Mouse (Mus musculus) heart, embryonic 10.5 days (tissue): ENCODE data around the gene Olfr521. TPM values are rescaled to one million over a fixed set of nuclear protein-coding genes. Genes with fewer than 3 reads are reported as not detected.
"Not testable (repeated sequence)": the region's sequence is repeated elsewhere in the genome, so short reads cannot be mapped to it uniquely, and the experiment has no call there.

Experiments used
- DNase-seq: peaks from one replicate; pipeline ENCODE4 v3.0.0-alpha.2; 2017; ENCODE audit warnings: low spot score
- H3K27ac ChIP-seq: fragments of 300-500 bp; sonication (generic); 2 replicates; pipeline ENCODE4 v1.5.1; 2016; ENCODE audit warnings: mild to moderate bottlenecking
- H3K27me3 ChIP-seq: fragments of 300-500 bp; sonication (generic); 2 replicates; pipeline ENCODE4 v1.6.1; 2016; ENCODE audit warnings: mild to moderate bottlenecking; ENCODE audit not compliant: poor library complexity, insufficient read depth, severe bottlenecking
- H3K36me3 ChIP-seq: fragments of 300-500 bp; sonication (generic); 2 replicates; pipeline ENCODE4 v1.6.1; 2016; ENCODE audit warnings: mild to moderate bottlenecking, moderate library complexity
- H3K4me1 ChIP-seq: fragments of 300-500 bp; sonication (generic); 2 replicates; pipeline ENCODE4 v1.6.1; 2016; ENCODE audit warnings: mild to moderate bottlenecking
- H3K4me3 ChIP-seq: fragments of 300-500 bp; sonication (generic); 2 replicates; pipeline ENCODE4 v1.5.1; 2016; ENCODE audit warnings: mild to moderate bottlenecking, moderate library complexity
- H3K9me3 ChIP-seq: fragments of 300-500 bp; sonication (generic); 2 replicates; pipeline ENCODE4 v1.6.1; 2016; ENCODE audit warnings: mild to moderate bottlenecking, moderate library complexity
- WGBS: fragments of 180-500 bp; shearing (Covaris S2); methylation state at CpG from one replicate; pipeline ENCODE4 v1.1.7; 2016; 5-methylcytosine and 5-hydroxymethylcytosine counted together
- polyA plus RNA-seq: library from polyadenylated mRNA; unstranded; fragments of >200 nt; fragmentation: Nextera tagmentation; extraction: Ambion mirVana; gene quantifications from 2 replicates; pipeline ENCODE4 v1.2.1, GENCODE M21; 2016

Olfr521 gene
- polyA plus RNA-seq, result not detected in 2 replicates

DNA sequence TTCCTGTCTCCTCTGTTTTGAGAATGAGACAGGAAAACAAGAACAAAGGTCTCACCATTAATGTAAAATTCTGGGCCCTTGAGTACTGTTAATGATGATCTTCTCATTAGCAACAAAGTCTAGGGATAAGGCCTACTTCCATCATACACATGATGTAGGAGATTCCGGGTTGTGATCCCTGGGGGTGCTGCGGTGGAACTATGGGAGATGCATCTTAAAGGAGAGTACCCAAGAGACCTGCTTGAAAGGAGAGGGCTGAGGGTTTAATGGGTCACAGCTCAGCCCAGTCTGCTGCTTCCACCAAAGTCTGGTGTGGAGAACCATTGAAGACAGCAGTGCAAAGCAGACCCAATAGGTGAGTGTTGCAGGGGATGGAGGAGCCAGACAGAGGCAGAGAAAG, at the start of gene Olfr521:
Olfr521 (plus strand) TSS at position 301 of the 400 bp plus-strand sequence.
- Histone ChIP-seq H3K4me3 (no peak within 1 kb of the TSS), H3K36me3 (0 out of 2 replicates have a peak, but pooled peaks cover 2% of the 10 kb centered on the region), H3K9me3 (peaks cover 17% of the 10 kb centered on the region), H3K27ac (no peak within 1 kb of the TSS), H3K27me3 (no peaks in the 10 kb centered on the region), H3K4me1 (no peaks in the 10 kb centered on the region)
- no peak for DNase-seq
- WGBS, result 89% methylated on average over 2 of the region's 2 CpGs

DNA sequence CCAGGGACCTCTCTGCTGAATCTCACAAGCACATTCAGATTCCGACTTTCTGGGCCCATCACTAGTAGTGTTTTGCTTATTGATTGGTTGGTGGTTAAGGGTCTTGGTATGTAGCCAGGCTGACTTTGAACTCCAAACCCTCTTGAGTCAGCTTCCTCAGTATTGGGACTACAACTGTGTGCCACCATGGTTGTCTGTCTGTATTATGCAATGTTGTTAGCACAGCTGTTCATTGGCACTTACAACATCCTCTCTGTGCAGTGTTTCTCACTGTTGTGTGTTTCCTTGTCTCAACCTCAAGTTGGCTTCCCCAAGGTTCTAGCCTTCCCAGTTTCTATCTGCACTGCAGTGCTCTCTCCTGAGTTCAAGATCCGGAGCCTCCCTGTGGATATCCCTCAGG, 46.8 kb upstream of the Olfr521 start:
- Histone ChIP-seq H3K4me3 (no peak overlapping the region), H3K27me3 (no peaks in the 10 kb centered on the region; the same call in 1 of the 2 replicates), H3K27ac (no peak overlapping the region), H3K9me3 (no peaks in the 10 kb centered on the region), H3K4me1 (peaks cover 7% of the 10 kb centered on the region), H3K36me3 (no peaks in the 10 kb centered on the region)
- DNase-seq, result no peak
- 84% methylated on average over 2 of the region's 2 CpGs for WGBS

DNA sequence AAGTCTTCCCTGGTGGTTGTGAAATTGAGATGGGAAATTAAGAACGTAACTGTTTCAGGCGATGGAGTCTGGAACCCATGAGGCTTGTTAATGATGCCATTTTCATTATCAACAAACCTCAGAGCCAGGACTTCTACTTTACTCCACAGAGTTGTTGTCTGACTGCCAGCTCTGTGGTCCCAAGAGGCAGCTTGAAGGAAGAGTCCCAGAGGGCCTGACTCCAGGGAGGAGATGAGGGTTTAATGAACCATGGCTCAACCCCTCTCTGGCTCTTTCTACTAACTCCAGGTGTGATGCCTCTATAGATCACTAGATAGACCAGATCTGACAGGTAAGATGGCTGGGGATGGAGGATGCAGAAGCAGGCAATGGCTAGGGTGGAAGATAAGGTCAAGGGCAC, 33.3 kb upstream of the Olfr521 start, which contains the start of gene Olfr520:
Olfr520 (plus strand) TSS at position 301 of the 400 bp plus-strand sequence.
- no peak for DNase-seq
- H3K27me3 ChIP-seq, result no peaks in the 10 kb centered on the region
- H3K4me1 ChIP-seq, result peaks cover 4% of the 10 kb centered on the region; the same call in 1 of the 2 replicates
- no peak within 1 kb of the TSS for H3K27ac ChIP-seq
- WGBS, result 88% methylated on average over 2 of the region's 2 CpGs
- no peaks in the 10 kb centered on the region for H3K36me3 ChIP-seq
- no peak within 1 kb of the TSS for H3K4me3 ChIP-seq
- no peaks in the 10 kb centered on the region for H3K9me3 ChIP-seq

DNA sequence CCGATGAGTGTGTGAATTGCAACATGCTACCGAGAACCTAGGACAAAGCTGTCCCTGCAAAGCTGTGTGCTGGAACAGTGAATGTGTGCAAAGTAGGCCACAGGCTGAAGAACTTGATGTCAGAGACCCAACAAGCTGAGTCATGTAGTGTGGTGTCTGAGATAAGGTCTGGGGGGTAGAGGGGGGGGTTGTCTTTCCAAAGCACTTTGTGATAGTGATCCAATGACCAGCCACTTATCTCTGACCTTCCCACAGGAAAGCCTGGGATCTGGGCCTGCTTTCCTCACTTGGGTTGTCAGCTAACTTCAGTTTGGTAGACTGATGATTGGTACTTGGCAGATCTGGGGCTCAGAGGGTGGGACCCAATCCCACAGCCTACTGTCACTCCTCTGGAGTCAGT, 28.7 kb upstream of the Olfr521 start:
- no peak for DNase-seq
- 50% methylated on average over 2 of the region's 2 CpGs for WGBS
- H3K27me3 ChIP-seq, result no peaks in the 10 kb centered on the region
- no peak overlapping the region for H3K4me3 ChIP-seq
- H3K9me3 ChIP-seq, result no peaks in the 10 kb centered on the region
- peaks cover 4% of the 10 kb centered on the region; the same call in 1 of the 2 replicates for H3K4me1 ChIP-seq
- no peaks in the 10 kb centered on the region for H3K36me3 ChIP-seq
- no peak overlapping the region for H3K27ac ChIP-seq

DNA sequence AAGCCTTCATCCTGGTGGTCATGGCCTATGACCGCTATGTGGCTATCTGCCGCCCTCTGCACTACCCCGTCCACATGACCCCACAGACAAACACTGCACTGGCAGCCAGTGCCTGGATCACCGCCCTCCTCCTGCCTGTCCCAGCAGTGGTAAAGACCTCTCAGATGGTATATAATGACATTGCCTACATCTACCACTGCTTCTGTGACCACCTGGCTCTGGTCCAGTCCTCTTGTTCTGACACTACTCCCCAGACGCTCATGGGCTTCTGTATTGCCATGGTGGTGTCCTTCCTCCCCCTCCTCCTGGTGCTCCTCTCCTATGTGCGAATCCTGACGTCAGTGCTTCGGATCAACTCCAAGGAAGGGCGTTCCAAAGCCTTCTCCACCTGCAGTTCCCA, 27.8 kb upstream of the Olfr521 start:
- not testable (repeated sequence) for H3K27ac ChIP-seq, H3K4me3 ChIP-seq, DNase-seq, H3K36me3 ChIP-seq, H3K27me3 ChIP-seq, H3K4me1 ChIP-seq, H3K9me3 ChIP-seq
- 92% methylated on average over 9 of the region's 9 CpGs for WGBS

DNA sequence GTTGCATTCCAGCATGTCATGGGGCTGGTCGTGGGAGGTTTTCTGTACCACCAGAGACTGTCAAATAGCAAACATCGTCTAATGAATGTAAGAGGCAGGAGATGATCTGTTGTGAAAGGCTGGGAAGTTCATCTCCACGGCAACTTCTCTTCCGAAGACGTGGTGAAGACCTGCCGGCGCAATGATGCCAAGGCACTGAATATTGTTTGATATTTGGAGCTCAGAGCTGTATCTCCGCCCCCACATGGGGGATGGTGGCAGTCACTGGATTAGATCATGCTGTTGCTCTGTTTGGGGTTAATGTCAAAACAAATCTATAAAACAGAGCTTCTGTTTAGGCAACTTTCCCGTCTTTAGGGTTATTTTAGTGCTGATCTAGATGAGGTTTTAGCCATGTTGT, 24.0 kb upstream of the Olfr521 start:
- no peak for DNase-seq
- Histone ChIP-seq H3K36me3 (no peaks in the 10 kb centered on the region), H3K9me3 (no peaks in the 10 kb centered on the region), H3K4me1 (peaks cover 4% of the 10 kb centered on the region; the same call in 1 of the 2 replicates), H3K27ac (no peak overlapping the region), H3K4me3 (no peak overlapping the region), H3K27me3 (no peaks in the 10 kb centered on the region)
- WGBS, result 70% methylated on average over 9 of the region's 9 CpGs

DNA sequence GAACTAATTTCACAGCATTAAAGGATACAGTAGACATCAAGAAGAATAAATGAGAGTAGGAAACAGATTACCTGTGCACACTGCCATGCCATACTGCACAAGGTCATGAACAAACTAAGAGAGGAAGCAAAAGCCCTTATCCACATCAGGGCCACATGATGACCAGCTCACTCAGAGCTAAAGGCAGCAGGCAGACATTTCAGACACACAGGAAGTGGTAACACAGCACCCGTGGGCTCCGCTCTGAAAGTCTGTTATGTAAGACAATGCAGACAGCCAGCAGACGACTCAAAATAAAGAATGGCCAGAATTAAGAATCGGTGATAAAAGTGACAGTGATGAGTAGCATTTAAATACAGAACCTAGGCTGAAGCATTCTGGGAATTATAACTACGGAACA, 18.1 kb downstream of the Olfr521 start:
- Histone ChIP-seq H3K9me3 (no peaks in the 10 kb centered on the region), H3K27ac (no peak overlapping the region), H3K27me3 (no peaks in the 10 kb centered on the region), H3K4me1 (no peaks in the 10 kb centered on the region), H3K4me3 (no peak overlapping the region), H3K36me3 (no peaks in the 10 kb centered on the region)
- WGBS, result 74% methylated on average over 5 of the region's 5 CpGs
- no peak for DNase-seq

DNA sequence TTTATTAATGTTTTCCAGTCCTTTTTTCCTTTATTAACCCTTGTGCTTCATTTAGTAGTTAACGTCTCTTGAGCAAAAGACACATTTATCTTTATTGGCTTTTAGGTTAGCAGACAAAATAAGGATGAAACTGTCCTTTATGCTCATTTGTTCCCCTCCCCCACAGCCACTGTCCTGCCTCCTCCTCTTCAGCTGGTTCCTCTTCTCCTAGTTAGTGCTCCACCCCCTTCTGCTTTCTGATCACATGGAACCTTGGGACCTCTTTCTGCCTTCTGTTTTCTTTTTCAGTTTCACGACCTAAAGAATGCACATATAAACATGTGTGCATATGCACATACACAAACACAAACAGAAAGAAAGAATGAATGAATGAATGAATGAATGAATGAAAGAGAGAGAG, 18.6 kb downstream of the Olfr521 start:
- 87% methylated on average over 2 of the region's 2 CpGs for WGBS
- Histone ChIP-seq H3K27me3 (no peaks in the 10 kb centered on the region), H3K36me3 (no peaks in the 10 kb centered on the region), H3K27ac (no peak overlapping the region), H3K9me3 (no peaks in the 10 kb centered on the region), H3K4me1 (no peaks in the 10 kb centered on the region), H3K4me3 (no peak overlapping the region)
- DNase-seq, result no peak

DNA sequence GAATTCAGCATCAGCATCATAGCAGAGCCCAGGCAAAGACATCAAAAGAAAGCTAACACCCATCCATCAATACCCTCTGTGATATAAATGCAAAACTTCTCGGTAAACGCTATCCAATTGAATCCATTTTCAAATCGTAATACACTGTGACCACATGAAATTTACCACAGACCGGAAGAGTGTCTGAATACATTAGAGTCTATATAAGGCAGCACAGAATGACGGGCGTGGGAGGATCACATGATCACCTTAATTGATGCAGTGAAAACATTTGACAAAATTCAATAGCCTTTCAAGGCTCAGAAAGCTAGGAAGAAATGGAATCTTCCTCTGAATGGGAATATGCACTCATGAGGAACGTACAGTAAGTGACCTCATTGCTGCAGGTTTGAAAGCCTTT, 20.1 kb downstream of the Olfr521 start:
- H3K27ac ChIP-seq, result no peak overlapping the region
- H3K27me3 ChIP-seq, result no peaks in the 10 kb centered on the region
- no peaks in the 10 kb centered on the region for H3K36me3 ChIP-seq
- DNase-seq, result no peak
- 83% methylated on average over 7 of the region's 7 CpGs for WGBS
- H3K4me1 ChIP-seq, result no peaks in the 10 kb centered on the region; the same call in 1 of the 2 replicates
- H3K9me3 ChIP-seq, result no peaks in the 10 kb centered on the region
- no peak overlapping the region for H3K4me3 ChIP-seq

DNA sequence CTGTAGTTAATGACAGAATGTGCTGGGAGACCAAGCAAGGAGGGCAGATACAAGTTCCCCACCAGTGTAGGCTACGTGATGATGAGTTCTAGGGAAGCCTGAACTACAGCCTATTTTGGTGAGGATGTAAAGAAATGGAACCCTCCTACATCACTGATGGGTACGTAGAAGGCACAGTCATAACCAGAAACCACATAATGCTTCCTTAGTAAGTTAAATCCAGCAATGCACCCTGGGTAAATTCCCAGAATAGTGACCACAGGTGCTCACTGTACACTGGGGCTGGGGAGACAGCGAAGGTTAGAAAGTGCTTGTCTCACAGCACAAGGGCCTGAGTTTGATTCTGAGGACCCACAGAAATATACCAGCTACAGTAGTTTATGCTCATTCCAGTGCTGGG, 22.2 kb downstream of the Olfr521 start:
- no peaks in the 10 kb centered on the region for H3K9me3 ChIP-seq
- no peaks in the 10 kb centered on the region for H3K27me3 ChIP-seq
- DNase-seq, result no peak
- no peak overlapping the region for H3K27ac ChIP-seq
- no peaks in the 10 kb centered on the region; the same call in 1 of the 2 replicates for H3K4me1 ChIP-seq
- WGBS, result 83% methylated on average over 3 of the region's 3 CpGs
- no peak overlapping the region for H3K4me3 ChIP-seq
- no peaks in the 10 kb centered on the region for H3K36me3 ChIP-seq

DNA sequence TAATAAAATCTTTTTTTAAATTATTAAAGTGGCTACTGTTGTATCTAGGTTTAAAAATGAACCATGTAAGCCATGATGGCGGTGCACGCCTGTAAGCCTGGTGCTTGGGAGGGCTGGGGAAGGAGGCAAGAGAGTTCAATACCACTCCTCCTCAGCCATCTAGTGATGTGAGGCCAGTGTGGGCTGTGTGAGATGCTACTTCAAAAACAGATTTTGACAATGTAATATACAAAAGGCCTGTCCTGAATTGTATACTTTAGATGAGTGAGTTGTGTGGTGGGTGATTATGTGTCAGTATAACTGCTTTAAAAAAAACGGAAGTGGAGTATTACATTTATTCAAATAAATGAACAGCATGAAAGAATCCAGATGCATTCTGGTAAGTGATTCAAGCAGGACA, 23.5 kb downstream of the Olfr521 start:
- H3K4me3 ChIP-seq, result no peak overlapping the region
- no peaks in the 10 kb centered on the region for H3K27me3 ChIP-seq
- no peaks in the 10 kb centered on the region for H3K36me3 ChIP-seq
- DNase-seq, result no peak
- 84% methylated on average over 3 of the region's 3 CpGs for WGBS
- no peaks in the 10 kb centered on the region; the same call in 1 of the 2 replicates for H3K9me3 ChIP-seq
- H3K4me1 ChIP-seq, result no peaks in the 10 kb centered on the region; the same call in 1 of the 2 replicates
- H3K27ac ChIP-seq, result no peak overlapping the region

DNA sequence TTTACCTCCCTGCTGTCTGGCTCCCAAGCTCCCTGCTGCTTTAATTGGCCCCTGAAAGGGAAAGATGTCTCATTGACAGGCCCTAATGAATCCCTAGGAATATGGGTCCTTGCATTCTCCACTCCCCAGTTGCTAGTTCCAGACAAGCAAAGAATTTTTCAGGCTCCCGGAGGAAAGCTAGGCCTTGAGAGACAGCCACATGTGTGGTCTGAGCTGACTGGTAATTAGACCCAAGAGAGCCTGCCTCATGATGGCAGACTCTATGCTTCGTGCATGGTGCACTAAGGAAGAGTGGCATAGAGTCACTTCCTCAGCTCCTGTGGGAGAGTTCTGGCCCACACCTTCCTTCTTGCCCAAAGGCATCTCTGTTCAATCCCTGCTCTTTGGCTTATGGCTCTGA, 24.6 kb downstream of the Olfr521 start:
- Histone ChIP-seq H3K27me3 (no peaks in the 10 kb centered on the region), H3K27ac (no peak overlapping the region), H3K4me3 (no peak overlapping the region), H3K4me1 (no peaks in the 10 kb centered on the region; the same call in 1 of the 2 replicates), H3K9me3 (no peaks in the 10 kb centered on the region; the same call in 1 of the 2 replicates), H3K36me3 (no peaks in the 10 kb centered on the region)
- no peak for DNase-seq
- 54% methylated on average over 2 of the region's 2 CpGs for WGBS

DNA sequence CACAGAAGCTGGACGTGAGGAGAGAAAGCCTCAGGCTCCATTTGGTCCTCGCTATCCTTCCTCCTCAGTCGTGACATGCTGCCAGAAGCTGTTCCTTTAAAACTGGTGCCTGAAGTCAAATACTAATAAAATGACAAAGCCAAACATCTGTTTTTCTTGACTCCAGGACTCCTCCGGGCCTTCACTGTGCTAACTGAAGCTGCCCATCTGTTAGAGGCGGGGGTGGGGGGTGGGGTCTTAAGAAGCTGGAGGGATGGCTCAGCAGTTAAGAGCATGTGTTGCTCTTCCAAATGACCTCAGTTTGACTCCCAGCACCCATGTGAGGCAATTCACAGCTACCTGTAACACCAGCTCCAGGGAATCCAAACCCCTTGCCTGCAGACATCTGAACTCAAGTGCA, 25.3 kb downstream of the Olfr521 start:
- H3K27ac ChIP-seq, result no peak overlapping the region
- no peaks in the 10 kb centered on the region for H3K36me3 ChIP-seq
- H3K27me3 ChIP-seq, result no peaks in the 10 kb centered on the region
- H3K4me1 ChIP-seq, result no peaks in the 10 kb centered on the region; the same call in 1 of the 2 replicates
- no peak overlapping the region for H3K4me3 ChIP-seq
- H3K9me3 ChIP-seq, result no peaks in the 10 kb centered on the region; the same call in 1 of the 2 replicates
- no peak for DNase-seq
- 48% methylated on average over 5 of the region's 5 CpGs for WGBS

DNA sequence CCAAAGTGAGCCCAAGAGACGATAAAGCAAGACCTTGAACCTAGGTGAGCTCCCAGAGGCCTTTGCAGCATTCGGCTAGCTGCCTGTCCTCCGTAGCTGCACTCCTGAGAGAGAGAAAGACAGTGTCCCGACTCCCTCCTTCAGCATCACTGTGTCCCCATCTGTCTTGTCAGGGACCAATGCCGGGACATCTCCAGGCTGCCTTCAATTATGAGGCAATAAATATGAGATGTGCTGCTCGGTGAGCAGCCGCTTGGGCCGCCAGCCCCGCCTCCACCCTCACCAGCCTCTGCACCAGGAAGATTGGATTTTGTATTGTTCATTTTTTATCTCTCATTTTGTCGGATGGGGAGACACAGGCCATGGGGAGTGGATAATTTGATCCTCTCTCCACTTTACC, 27.5 kb downstream of the Olfr521 start:
- Histone ChIP-seq H3K4me1 (peaks cover 8% of the 10 kb centered on the region), H3K27ac (no peak overlapping the region), H3K27me3 (peaks cover 15% of the 10 kb centered on the region), H3K9me3 (no peaks in the 10 kb centered on the region; the same call in 1 of the 2 replicates), H3K36me3 (no peaks in the 10 kb centered on the region), H3K4me3 (no peak overlapping the region)
- no peak for DNase-seq
- 80% methylated on average over 10 of the region's 10 CpGs for WGBS
